Mouse (Mus musculus) cerebellum, adult 11-12 months (tissue): ENCODE measurements around the gene Gpsm3.
A peak's percentile ranks its signal among the peaks of the same experiment; 100 is the strongest.

Experiments
- DNase-seq: peaks from one replicate; pipeline ENCODE4 v3.0.0; 2022

Gene Gpsm3

GRCm38 (mm10) chr17:34583819-34584218 is 5.8 kb upstream of the Gpsm3 start:
- no peak for DNase-seq

- DNase-seq = peak; percentile 35
These were observed 4.5 kb upstream of the Gpsm3 start for GRCm38 (mm10) chr17:34585121-34585520.

GRCm38 (mm10) chr17:34585877-34586771 is 3.5 kb upstream of the Gpsm3 start:
- DNase-seq = peak; percentile 66

- DNase-seq = peak; percentile 91
These were observed 2.7 kb upstream of the Gpsm3 start for GRCm38 (mm10) chr17:34586796-34587422.

GRCm38 (mm10) chr17:34587423-34587811 is 2.2 kb upstream of the Gpsm3 start:
- DNase-seq = peak; percentile 98

- no peak for DNase-seq
These were observed 1.8 kb upstream of the Gpsm3 start for GRCm38 (mm10) chr17:34587814-34588213.

GRCm38 (mm10) chr17:34588767-34589166 is 839 bp upstream of the Gpsm3 start:
- peak; percentile 54 for DNase-seq

GRCm38 (mm10) chr17:34589206-34589605 is 400 bp upstream of the Gpsm3 start:
- no peak for DNase-seq

- peak; percentile 63 for DNase-seq
These were observed 765 bp downstream of the Gpsm3 start for GRCm38 (mm10) chr17:34590154-34590987.

- DNase-seq = peak; percentile 73
These were observed 1.7 kb downstream of the Gpsm3 start, which contains the start of gene Pbx2 for GRCm38 (mm10) chr17:34591029-34591993. TSS of gene Pbx2 (plus strand) at chr17:34591266.

- DNase-seq = peak; percentile 82
These were observed 2.4 kb downstream of the Gpsm3 start for GRCm38 (mm10) chr17:34591994-34592375.

GRCm38 (mm10) chr17:34592581-34593549 is 3.3 kb downstream of the Gpsm3 start:
- peak; percentile 82 for DNase-seq

GRCm38 (mm10) chr17:34593752-34594525 is 4.3 kb downstream of the Gpsm3 start:
- DNase-seq = peak; percentile 60

GRCm38 (mm10) chr17:34596098-34596497 is 6.5 kb downstream of the Gpsm3 start:
- DNase-seq = no peak

GRCm38 (mm10) chr17:34597566-34598095 is 8.0 kb downstream of the Gpsm3 start, which contains the start of gene Ager:
TSS of gene Ager (plus strand) at chr17:34597862.
- DNase-seq = peak; percentile 29

- peak; percentile 55 for DNase-seq
These were observed 10.3 kb downstream of the Gpsm3 start for GRCm38 (mm10) chr17:34599891-34600290.

GRCm38 (mm10) chr17:34601796-34602195 is 12.2 kb downstream of the Gpsm3 start:
- DNase-seq = peak; percentile 65

- peak; percentile 100 for DNase-seq
These were observed 13.9 kb downstream of the Gpsm3 start, which contains the start of gene Rnf5 for GRCm38 (mm10) chr17:34603375-34604060. TSS of gene Rnf5 (minus strand) at chr17:34603690.

GRCm38 (mm10) chr17:34604061-34604508 is 14.5 kb downstream of the Gpsm3 start, which contains the start of gene Agpat1:
TSS of gene Agpat1 (plus strand) at chr17:34604262.
- DNase-seq = peak; percentile 100
